Mouse (Mus musculus) central nervous system, embryonic 11.5 days (tissue): Measurements from ENCODE around the gene Anks4b. TPM values are rescaled to one million over a fixed set of nuclear protein-coding genes. Genes with fewer than 3 reads are reported as not detected.

Experiments used
- polyA plus RNA-seq: library from polyadenylated mRNA; depleted of rRNA; stranded (reverse); fragments of >200 nt; gene quantifications from 2 replicates; pipeline ENCODE4 v1.2.3, GENCODE M21; 2012; rRNA removed

Gene Anks4b
- polyA plus RNA-seq, result 0.16 and 0.37 TPM in 2 replicates

DNA sequence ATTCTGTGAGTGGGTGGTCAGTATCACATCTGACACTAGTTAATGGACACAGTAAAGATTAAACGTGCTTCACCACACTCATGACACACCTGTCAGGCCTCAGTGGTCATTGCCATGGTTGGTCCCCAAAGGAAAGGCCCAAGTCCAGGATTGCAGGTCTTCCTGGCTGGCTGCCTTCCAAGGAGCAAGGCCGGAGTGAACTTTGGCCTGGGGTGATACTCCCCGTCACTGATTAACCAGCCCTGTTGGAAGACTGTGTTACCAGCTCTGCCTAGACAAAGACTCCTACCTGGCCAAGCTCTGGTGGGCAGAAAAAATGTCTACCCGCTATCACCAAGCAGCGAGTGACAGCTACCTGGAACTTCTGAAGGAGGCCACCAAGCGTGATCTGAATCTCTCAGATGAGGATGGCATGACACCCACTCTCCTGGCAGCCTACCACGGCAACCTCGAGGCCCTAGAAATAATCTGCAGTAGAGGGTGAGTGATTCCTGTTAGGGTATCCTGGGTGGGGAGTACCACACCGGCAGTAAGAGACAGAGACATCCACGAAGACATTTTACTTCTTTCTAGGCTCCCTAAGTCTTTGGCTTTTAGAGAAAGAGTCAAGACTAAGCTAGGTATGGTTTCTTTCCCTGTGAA lies at the start of gene Anks4b:
Gene Anks4b (plus strand): TSS at position 256 of the 642 bp plus-strand sequence.

DNA sequence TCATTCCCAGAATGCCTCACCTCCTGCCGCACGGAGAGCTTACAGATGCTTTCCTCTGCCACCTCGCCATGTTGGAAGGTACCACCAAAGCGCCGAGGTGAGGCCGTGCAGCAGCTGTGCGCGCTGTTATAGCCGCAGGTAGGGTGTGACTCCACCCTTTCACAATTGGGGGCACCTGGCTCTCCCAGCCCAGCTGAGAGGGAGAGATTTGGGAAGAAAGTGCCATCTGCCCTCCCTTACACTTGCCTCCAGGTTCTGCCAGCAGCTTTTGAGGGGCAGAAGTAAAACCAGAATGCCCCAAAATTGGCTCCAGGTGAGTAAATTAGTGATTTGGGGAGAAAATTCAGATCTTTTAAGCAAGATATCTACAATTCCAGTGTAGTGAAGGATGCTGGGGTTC lies 28.5 kb upstream of the Anks4b start, which contains the start of gene Zp2:
Gene Zp2 (minus strand): TSS at position 101 of the 400 bp plus-strand sequence.

DNA sequence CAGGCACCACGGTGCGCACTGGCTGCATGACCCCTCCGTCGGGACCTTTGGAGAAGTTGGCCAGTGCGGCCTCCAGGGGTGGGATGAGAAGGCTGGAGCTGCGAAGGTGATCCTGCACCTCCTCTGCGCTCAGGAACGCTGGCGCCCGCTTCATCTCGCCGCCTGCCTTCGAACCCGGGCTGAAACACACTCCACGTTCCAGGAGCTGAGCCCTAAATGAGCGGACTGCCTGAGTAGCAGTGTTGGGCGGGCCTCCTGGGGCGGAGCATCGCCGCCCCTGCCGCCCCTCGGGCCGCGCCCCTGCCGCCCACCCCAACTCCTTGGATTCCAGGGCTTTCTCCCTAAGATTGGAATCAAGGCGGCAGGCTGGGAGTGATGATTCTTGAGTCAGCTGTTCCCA lies 28.1 kb downstream of the Anks4b start, which contains the start of gene Crym:
Gene Crym (minus strand): TSS at position 341 of the 400 bp plus-strand sequence.

DNA sequence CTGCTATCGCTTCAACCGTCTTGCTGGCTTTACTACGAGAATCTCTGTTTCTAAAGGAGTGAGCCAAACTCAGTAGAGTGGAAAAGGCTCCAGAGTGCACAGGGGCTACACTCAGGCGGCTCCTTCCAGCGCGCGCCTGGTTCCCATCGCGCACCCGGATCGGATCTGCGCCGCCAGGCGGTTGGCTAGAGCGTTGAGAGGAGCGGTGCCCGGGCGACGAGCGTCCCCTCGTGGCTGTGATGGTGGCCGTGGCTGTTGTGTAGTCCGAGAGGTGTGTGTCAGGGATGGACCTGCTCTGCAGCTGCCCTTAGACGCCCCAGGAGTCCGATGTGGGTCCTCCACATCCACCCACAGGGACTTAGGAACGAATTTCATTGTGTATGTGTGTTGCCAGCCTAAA lies 30.1 kb downstream of the Anks4b start, which contains the start of gene Abca14:
Gene Abca14 (plus strand): TSS at position 173 of the 400 bp plus-strand sequence.

Other genes with a start within 250 kb of the Anks4b start
- 0.02 and 0.14 TPM in 2 replicates for gene Dnah3, start 78.6 kb upstream of the Anks4b start, polyA plus RNA-seq
- gene Tmem159, start 71.5 kb upstream of the Anks4b start, polyA plus RNA-seq, result 10.3 and 11.1 TPM in 2 replicates
- gene Zp2, start 28.6 kb upstream of the Anks4b start, polyA plus RNA-seq, result 0.10 TPM in 1 of 2 replicates, not detected in the other
- 21.2 and 25.7 TPM in 2 replicates for gene Crym, start 28.3 kb downstream of the Anks4b start, polyA plus RNA-seq
- 0.02 and 0.05 TPM in 2 replicates for gene Abca14, start 30.1 kb downstream of the Anks4b start, polyA plus RNA-seq
- gene Abca15, start 154.8 kb downstream of the Anks4b start, polyA plus RNA-seq, result not detected in 2 replicates
- gene Abca16, start 235.8 kb downstream of the Anks4b start, polyA plus RNA-seq, result 0.05 TPM in 1 of 2 replicates, not detected in the other